Mouse (Mus musculus) ES-E14 (cell line): ENCODE data around the gene Psmb8. TPM values are rescaled to one million over a fixed set of nuclear protein-coding genes. Genes with fewer than 3 reads are reported as not detected.

ENCODE experiments used
- DNase-seq: peaks from one replicate; pipeline ENCODE4 v3.0.0-alpha.2; 2013; ENCODE audit warnings: low read depth, low spot score
- H3K27ac ChIP-seq: 2 replicates; pipeline ENCODE4 v1.5.1; 2012; ENCODE audit warnings: low read depth, mild to moderate bottlenecking, low read length, moderate library complexity, mixed read lengths; ENCODE audit not compliant: poor library complexity, insufficient read depth, severe bottlenecking
- H3K36me3 ChIP-seq: 2 replicates; pipeline ENCODE4 v1.6.1; 2012; ENCODE audit warnings: mild to moderate bottlenecking, low read length, moderate library complexity, mixed read lengths; ENCODE audit not compliant: control insufficient read depth, poor library complexity, insufficient read depth, severe bottlenecking
- H3K4me1 ChIP-seq, 2 experiments: fragments of 150-350 bp in 1 of 2; sonication (generic) in 1 of 2; 2 replicates each; pipeline ENCODE4 v1.6.1; 2012; ENCODE audit warnings: low read length in 2 of 2, mild to moderate bottlenecking in 1 of 2, mixed read lengths in 1 of 2; ENCODE audit not compliant: control insufficient read depth in 2 of 2, insufficient read depth in 2 of 2, poor library complexity in 1 of 2
- H3K4me3 ChIP-seq, 2 experiments: fragments of 150-350 bp in 1 of 2; sonication (generic) in 1 of 2; 2 replicates each; pipeline ENCODE4 v1.5.1; 2012; ENCODE audit warnings: low read length in 2 of 2, low read depth in 1 of 2, mild to moderate bottlenecking in 1 of 2, mixed read lengths in 1 of 2; ENCODE audit not compliant: insufficient read depth in 1 of 2, poor library complexity in 1 of 2, severe bottlenecking in 1 of 2
- H3K9ac ChIP-seq: 2 replicates; pipeline ENCODE4 v1.6.1; 2012; ENCODE audit warnings: low read depth, mild to moderate bottlenecking, low read length, mixed read lengths; ENCODE audit not compliant: poor library complexity, insufficient read depth, severe bottlenecking
- H3K9me3 ChIP-seq: fragments of 150-350 bp; sonication (generic); 2 replicates; pipeline ENCODE4 v1.6.1; 2012; ENCODE audit warnings: low read depth, mild to moderate bottlenecking, low read length; ENCODE audit not compliant: control insufficient read depth, insufficient read depth
- CHD2 ChIP-seq: IDR thresholded peaks from 2 replicates; pipeline ENCODE4 v1.6.1; 2014; ENCODE audit warnings: mild to moderate bottlenecking, low read depth, low read length, inconsistent platforms
- HCFC1 ChIP-seq: IDR thresholded peaks from 2 replicates; pipeline ENCODE4 v1.6.1; 2012; ENCODE audit warnings: low read length, inconsistent platforms, borderline replicate concordance; ENCODE audit not compliant: insufficient read depth
- MAFK ChIP-seq: IDR thresholded peaks from 2 replicates; pipeline ENCODE4 v1.6.1; 2014; ENCODE audit warnings: mild to moderate bottlenecking, low read depth, low read length, inconsistent platforms; ENCODE audit not compliant: insufficient read depth
- ZC3H11A ChIP-seq: IDR thresholded peaks from 2 replicates; pipeline ENCODE4 v1.6.1; 2012; ENCODE audit warnings: low read depth, mild to moderate bottlenecking, inconsistent platforms, low read length, borderline replicate concordance
- ZNF384 ChIP-seq: IDR thresholded peaks from 2 replicates; pipeline ENCODE4 v1.6.1; 2012; ENCODE audit warnings: low read depth, low read length, inconsistent platforms
- in situ Hi-C, 2 experiments: fragments of 600-800 bp; cut with MboI; formaldehyde crosslinking; loops; one replicate each; pipeline ENCODE4 v1.15.1; 2025; ENCODE audit warnings: low sequenced_read_pairs in 2 of 2, inconsistent platforms in 1 of 2; ENCODE audit not compliant: unreplicated experiment in 2 of 2
- total RNA-seq: library from RNA; depleted of rRNA; stranded (reverse); fragments of 300-350 nt; gene quantifications from 2 replicates; pipeline ENCODE4 v1.2.3, GENCODE M21; 2012

Psmb8 gene
- total RNA-seq, 1 experiment, result 7.4 TPM

DNA sequence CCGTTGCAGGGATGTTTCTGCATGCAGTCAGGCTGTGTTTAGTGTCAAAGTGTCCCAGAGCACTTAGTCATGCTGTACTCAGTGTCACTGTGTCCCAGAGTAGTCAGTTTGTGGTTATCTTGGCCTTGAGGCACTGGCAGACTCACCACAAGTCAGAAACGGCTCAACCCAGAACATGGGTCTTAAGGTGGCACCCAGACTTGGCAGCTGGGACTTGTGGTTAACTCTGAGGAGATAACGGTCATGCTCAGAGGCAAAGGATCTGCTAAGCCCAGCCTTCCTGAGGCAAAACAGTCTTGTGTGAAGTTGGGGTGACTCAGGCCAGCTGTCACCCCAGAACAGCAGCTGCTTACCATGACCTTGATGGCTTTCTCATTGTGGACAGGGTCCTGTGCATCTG lies 13.1 kb downstream of the Psmb8 start:
- Histone ChIP-seq H3K4me1 (peaks cover 0 to 7% of the 10 kb centered on the region in 2 experiments; a peak in 1 of 4 replicates), H3K36me3 (no peaks in the 10 kb centered on the region), H3K9me3 (no peaks in the 10 kb centered on the region), H3K9ac (no peak overlapping the region), H3K4me3 (no peak overlapping the region), H3K27ac (no peak overlapping the region)
- TF ChIP-seq ZC3H11A (no peak), ZNF384 (no peak), CHD2 (no peak), HCFC1 (no peak), MAFK (no peak)
- no peak for DNase-seq
- in situ Hi-C loops, result no loop called here

DNA sequence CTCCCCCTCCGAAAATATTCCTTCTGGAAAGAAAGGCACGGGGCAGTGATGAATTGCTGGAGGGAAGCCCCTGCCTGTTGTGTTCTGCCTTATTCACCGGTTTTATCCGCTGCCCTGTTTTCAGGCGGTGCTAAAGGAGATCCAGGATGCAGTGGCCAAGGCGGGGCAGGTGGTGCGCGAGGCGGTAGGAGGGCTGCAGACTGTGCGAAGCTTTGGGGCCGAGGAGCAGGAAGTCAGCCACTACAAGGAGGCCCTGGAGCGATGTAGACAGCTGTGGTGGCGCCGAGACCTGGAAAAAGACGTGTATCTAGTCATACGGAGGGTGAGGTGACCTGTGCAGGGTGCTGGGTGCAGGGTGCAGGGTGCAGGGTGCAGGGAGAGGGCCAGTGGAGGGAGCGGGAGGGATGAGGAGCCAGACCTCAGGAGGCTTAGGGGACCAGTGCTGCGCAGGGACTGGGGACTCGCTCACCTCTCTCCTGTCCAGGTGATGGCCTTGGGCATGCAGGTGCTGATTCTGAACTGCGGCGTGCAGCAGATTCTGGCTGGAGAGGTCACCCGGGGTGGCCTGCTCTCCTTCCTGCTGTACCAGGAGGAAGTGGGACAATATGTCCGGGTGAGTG lies 14.3 kb downstream of the Psmb8 start:
- Histone ChIP-seq H3K4me1 (peaks cover 0 to 5% of the 10 kb centered on the region in 2 experiments; a peak in 1 of 4 replicates), H3K27ac (no peak overlapping the region), H3K36me3 (no peaks in the 10 kb centered on the region; the same call in 1 of the 2 replicates), H3K4me3 (peak overlapping the region in 1 of 2 experiments; percentile 13; a peak in 1 of 4 replicates), H3K9me3 (0 out of 2 replicates have a peak, but pooled peaks cover 2% of the 10 kb centered on the region), H3K9ac (no peak overlapping the region)
- TF ChIP-seq ZC3H11A, result no peak
- no peak for TF ChIP-seq ZNF384
- no peak for TF ChIP-seq HCFC1
- no peak for TF ChIP-seq MAFK
- TF ChIP-seq CHD2, result no peak
- no peak for DNase-seq
- in situ Hi-C loops, result no loop called here

DNA sequence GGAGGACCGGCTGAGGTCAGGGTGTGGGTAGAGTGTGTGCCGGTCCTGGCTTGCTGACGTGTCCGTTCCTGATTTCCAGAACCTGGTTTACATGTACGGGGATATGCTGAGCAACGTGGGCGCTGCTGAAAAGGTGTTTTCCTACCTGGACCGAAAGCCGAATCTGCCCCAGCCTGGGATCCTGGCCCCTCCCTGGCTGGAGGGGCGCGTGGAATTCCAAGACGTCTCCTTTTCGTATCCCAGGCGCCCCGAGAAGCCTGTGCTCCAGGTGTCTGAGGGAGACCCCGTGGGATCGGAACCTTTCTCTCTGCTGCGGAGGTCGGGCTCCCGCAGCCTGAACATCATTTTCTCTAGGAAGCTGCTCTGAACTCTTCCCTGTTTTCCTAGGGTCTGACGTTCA lies 16.4 kb downstream of the Psmb8 start:
- in situ Hi-C loops, result no loop called here
- Histone ChIP-seq H3K9ac (no peak overlapping the region), H3K4me3 (no peak overlapping the region), H3K36me3 (no peaks in the 10 kb centered on the region; the same call in none of the 2 replicates), H3K4me1 (no peaks in the 10 kb centered on the region), H3K27ac (no peak overlapping the region), H3K9me3 (peaks cover 4% of the 10 kb centered on the region; the same call in 1 of the 2 replicates)
- TF ChIP-seq HCFC1 (no peak), ZNF384 (no peak), MAFK (no peak), CHD2 (no peak), ZC3H11A (no peak)
- no peak for DNase-seq

DNA sequence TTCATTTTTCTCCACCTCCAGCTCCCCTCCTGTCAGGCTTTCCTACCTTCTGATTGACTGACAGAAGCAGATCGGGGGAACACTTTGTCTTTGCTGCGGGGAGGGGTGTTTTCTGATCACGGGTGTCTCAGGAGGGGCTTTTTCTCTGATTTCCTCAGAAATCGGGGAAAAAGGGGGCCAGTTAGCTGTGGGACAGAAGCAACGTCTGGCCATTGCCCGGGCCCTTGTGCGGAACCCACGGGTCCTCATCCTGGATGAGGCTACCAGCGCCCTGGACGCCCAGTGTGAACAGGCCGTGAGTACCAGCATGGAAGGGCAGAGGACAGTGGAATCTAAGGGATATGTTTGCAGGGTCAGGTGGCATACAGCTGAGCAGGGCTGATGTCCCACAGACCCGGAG lies 17.7 kb downstream of the Psmb8 start:
- Histone ChIP-seq H3K27ac (no peak overlapping the region), H3K36me3 (no peaks in the 10 kb centered on the region; the same call in none of the 2 replicates), H3K4me1 (no peaks in the 10 kb centered on the region), H3K4me3 (no peak overlapping the region), H3K9me3 (peaks cover 4% of the 10 kb centered on the region; the same call in 1 of the 2 replicates), H3K9ac (no peak overlapping the region)
- no peak for TF ChIP-seq ZNF384
- TF ChIP-seq MAFK, result no peak
- no peak for TF ChIP-seq ZC3H11A
- no peak for TF ChIP-seq CHD2
- no peak for TF ChIP-seq HCFC1
- in situ Hi-C loops, result no loop called here
- DNase-seq, result no peak
